Mouse (Mus musculus) limb, embryonic 14.5 days (tissue): ENCODE data around the gene Pramel1. TPM values are rescaled to one million over a fixed set of nuclear protein-coding genes. Genes with fewer than 3 reads are reported as not detected.

ENCODE experiments used
- ATAC-seq: fragments of 200-750 bp; cut with Nextera tagmentation; 2 replicates; pipeline ENCODE4 v1.8.0; 2017; ENCODE audit warnings: low read depth, moderate number of reproducible peaks, moderate TSS enrichment; ENCODE audit not compliant: low FRiP score
- DNase-seq: peaks from one replicate; pipeline ENCODE4 v3.0.0-alpha.2; 2015; ENCODE audit warnings: low spot score
- H3K27ac ChIP-seq: fragments of 300-500 bp; sonication (generic); replicated peaks from 2 replicates; pipeline ENCODE4 v1.5.1; 2014; ENCODE audit warnings: low read depth, mild to moderate bottlenecking, low read length, moderate library complexity, mixed read lengths
- H3K27me3 ChIP-seq: fragments of 300-500 bp; sonication (generic); 2 replicates; pipeline ENCODE4 v1.6.1; 2014; ENCODE audit warnings: low read length, mixed read lengths; ENCODE audit not compliant: control insufficient read depth, insufficient read depth
- H3K36me3 ChIP-seq: fragments of 300-500 bp; sonication (generic); 2 replicates; pipeline ENCODE4 v1.6.1; 2014; ENCODE audit warnings: mild to moderate bottlenecking, low read length, moderate library complexity, mixed read lengths; ENCODE audit not compliant: control insufficient read depth, insufficient read depth
- H3K4me1 ChIP-seq: fragments of 300-500 bp; sonication (generic); 2 replicates; pipeline ENCODE4 v1.6.1; 2014; ENCODE audit warnings: antibody characterized with exemption, low read length, mixed read lengths; ENCODE audit not compliant: control insufficient read depth, insufficient read depth
- H3K4me2 ChIP-seq: fragments of 300-500 bp; sonication (generic); replicated peaks from 2 replicates; pipeline ENCODE4 v1.6.1; 2014; ENCODE audit warnings: low read depth, mild to moderate bottlenecking, low read length, moderate library complexity; ENCODE audit not compliant: severe bottlenecking
- H3K4me3 ChIP-seq: fragments of 300-500 bp; sonication (generic); replicated peaks from 2 replicates; pipeline ENCODE4 v1.5.1; 2014; ENCODE audit warnings: low read length
- H3K9ac ChIP-seq: fragments of 300-500 bp; sonication (generic); 2 replicates; pipeline ENCODE4 v1.6.1; 2014; ENCODE audit warnings: mild to moderate bottlenecking, low read depth, low read length, moderate library complexity; ENCODE audit not compliant: severe bottlenecking
- H3K9me3 ChIP-seq: fragments of 300-500 bp; sonication (generic); 2 replicates; pipeline ENCODE4 v1.6.1; 2016; ENCODE audit warnings: low read length; ENCODE audit not compliant: control insufficient read depth
- POLR2A ChIP-seq: fragments of 200-500 bp; IDR thresholded peaks from 2 replicates; pipeline ENCODE4 v1.8.0; 2012; ENCODE audit warnings: inconsistent platforms, mild to moderate bottlenecking, moderate library complexity, borderline replicate concordance; ENCODE audit not compliant: insufficient read depth, insufficient read length; ENCODE audit errors: extremely low read depth
- WGBS: fragments of 180-500 bp; shearing (Covaris S2); extraction: QIAGEN DNeasy Blood & Tissue Kit; methylation state at CpG from one replicate; pipeline ENCODE4 v1.1.7; 2014; 5-methylcytosine and 5-hydroxymethylcytosine counted together
- polyA plus RNA-seq, 2 experiments: library from polyadenylated mRNA; depleted of rRNA in 1 of 2; stranded (reverse) in 1 of 2; unstranded in 1 of 2; fragments of >200 nt; fragmentation: Nextera tagmentation in 1 of 2; extraction: Ambion mirVana in 1 of 2; gene quantifications; 2 replicates each; pipeline versions ENCODE4 v1.2.1 to v1.2.3; 2012 to 2014

Pramel1 gene
- polyA plus RNA-seq, 2 experiments = 0.03 TPM; not detected in 1

GRCm38 (mm10) chr4:143380716-143381004 lies 13.6 kb upstream of the Pramel1 start:
- DNase-seq = peak; percentile 50
- no peak for ATAC-seq

GRCm38 (mm10) chr4:143382163-143382562 lies 12.1 kb upstream of the Pramel1 start:
- no peaks in the 10 kb centered on the region for H3K4me1 ChIP-seq
- no peak for TF ChIP-seq POLR2A
- H3K9me3 ChIP-seq = no peaks in the 10 kb centered on the region
- no peak overlapping the region for H3K27ac ChIP-seq
- H3K4me2 ChIP-seq = no peak overlapping the region
- ATAC-seq (no peak), DNase-seq (no peak)
- no peak overlapping the region for H3K4me3 ChIP-seq
- no peak overlapping the region for H3K9ac ChIP-seq
- no peaks in the 10 kb centered on the region for H3K27me3 ChIP-seq
- no peaks in the 10 kb centered on the region for H3K36me3 ChIP-seq
- 69% methylated on average over 3 of the region's 3 CpGs for WGBS

More at GRCm38 (mm10) chr4:143380716-143381004, 13.6 kb upstream of the Pramel1 start:
- no peak for TF ChIP-seq POLR2A
- Histone ChIP-seq H3K9ac (no peak overlapping the region), H3K9me3 (no peaks in the 10 kb centered on the region), H3K4me3 (no peak overlapping the region), H3K4me1 (no peaks in the 10 kb centered on the region), H3K27me3 (no peaks in the 10 kb centered on the region), H3K36me3 (no peaks in the 10 kb centered on the region), H3K4me2 (no peak overlapping the region), H3K27ac (no peak overlapping the region)
- under 1% methylated on average over 5 of the region's 5 CpGs for WGBS

- no peaks in the 10 kb centered on the region for H3K9me3 ChIP-seq
- H3K27me3 ChIP-seq = no peaks in the 10 kb centered on the region
- no peak for ATAC-seq
- no peak overlapping the region for H3K4me3 ChIP-seq
- H3K36me3 ChIP-seq = no peaks in the 10 kb centered on the region
- H3K4me2 ChIP-seq = no peak overlapping the region
- H3K4me1 ChIP-seq = no peaks in the 10 kb centered on the region
- no peak overlapping the region for H3K27ac ChIP-seq
- WGBS = 35% methylated on average over 4 of the region's 4 CpGs
- TF ChIP-seq POLR2A = no peak
- H3K9ac ChIP-seq = no peak overlapping the region
- DNase-seq = no peak
Measured at GRCm38 (mm10) chr4:143383646-143384045, 10.6 kb upstream of the Pramel1 start.

- no peak for TF ChIP-seq POLR2A
- Histone ChIP-seq H3K9me3 (0 out of 2 replicates have a peak, but pooled peaks cover 4% of the 10 kb centered on the region), H3K27ac (no peak overlapping the region), H3K4me1 (no peaks in the 10 kb centered on the region), H3K9ac (peak overlapping the region; percentile 55), H3K4me3 (peak overlapping the region; percentile 37), H3K4me2 (peak overlapping the region; percentile 50), H3K27me3 (no peaks in the 10 kb centered on the region), H3K36me3 (no peaks in the 10 kb centered on the region)
- DNase-seq (peak; percentile 71), ATAC-seq (peak; percentile 88)
- WGBS = 12% methylated on average over 27 of the region's 43 CpGs
Measured at GRCm38 (mm10) chr4:143388955-143389702, 5.1 kb upstream of the Pramel1 start.

GRCm38 (mm10) chr4:143411566-143412218 lies 17.5 kb downstream of the Pramel1 start:
- no peak for ATAC-seq

More at GRCm38 (mm10) chr4:143411566-143412218, 17.5 kb downstream of the Pramel1 start:
- no peaks in the 10 kb centered on the region for H3K9me3 ChIP-seq
- no peak for DNase-seq
- H3K27me3 ChIP-seq = no peaks in the 10 kb centered on the region
- no peak for TF ChIP-seq POLR2A
- H3K9ac ChIP-seq = peak overlapping the region; percentile 69
- H3K4me1 ChIP-seq = no peaks in the 10 kb centered on the region
- H3K36me3 ChIP-seq = peaks cover 21% of the 10 kb centered on the region
- no peak overlapping the region; the same call in 1 of the 2 replicates for H3K27ac ChIP-seq
- H3K4me3 ChIP-seq = peak overlapping the region; percentile 58
- WGBS = 75% methylated on average over 5 of the region's 5 CpGs
- H3K4me2 ChIP-seq = peak overlapping the region; percentile 50
